ENCODE assay signal across 11 mouse cellular contexts in genomic region chr3:122517726-122518125, GRCm38 (mm10).
DNase-seq lines count a peak whose midpoint lies in the region; ATAC-seq and TF ChIP-seq lines count a peak whose summit lies in the region.
"Had no signal": no experiment of that assay in that cellular context is flagged by ENCODE, and none has a peak within 500 bp of the region (broad histone marks: within the 10 kb centered on the region; RNA-seq: fewer than 3 reads in every experiment).

No protein-coding gene starts in this region.

- H3K9ac ChIP-seq in limb, embryonic 15.5 days: no peak overlapping the region

- no peak for TF ChIP-seq POLR2A in brain, embryonic 14.5 days (IDR thresholded peaks at IDR 0.05; ENCODE audit: borderline replicate concordance, extremely low read depth, insufficient read depth, insufficient read length, poor library complexity, severe bottlenecking)

- H3K4me1 ChIP-seq in limb, embryonic 15.5 days: peaks cover 49% of the 10 kb centered on the region

- peak; percentile 59 for DNase-seq in 416B (ENCODE audit: low read depth)
- DNase-seq in brain, embryonic 14.5 days (ENCODE audit: low read depth): peak; percentile 25
- DNase-seq in frontal cortex, postnatal 14 days (ENCODE audit: low spot score in 2 of 2): no peak
- no peak for DNase-seq in urinary bladder, postnatal 36 days (ENCODE audit: low spot score in 2 of 2)
- DNase-seq in testis, postnatal 14 days (ENCODE audit: low spot score): no peak
- DNase-seq: heart, adult 2 months; kidney, postnatal 4 days; thymus, adult 18-20 months had no signal

- peak overlapping the region; percentile 65 for H3K27ac ChIP-seq in limb, embryonic 15.5 days
- H3K27ac ChIP-seq: heart, adult 2 months had no signal

- 21% methylated on average over 4 of the region's 4 CpGs for WGBS in limb, embryonic 15.5 days

- ATAC-seq in hematopoietic stem cell, adult 5-6 weeks (replicated peaks in 1 of 2; ENCODE audit: insufficient read depth in 1 of 2, low FRiP score in 2 of 2, low TSS enrichment in 1 of 2, low read depth in 1 of 2, poor library complexity in 2 of 2, severe bottlenecking in 2 of 2): peak; percentile 42 to 50
- ATAC-seq in limb, embryonic 15.5 days (ENCODE audit: insufficient number of reproducible peaks, low FRiP score, low TSS enrichment, low read depth): no peak

- H3K9me3 ChIP-seq in limb, embryonic 15.5 days: no peaks in the 10 kb centered on the region

- no peak overlapping the region for H3K4me2 ChIP-seq in limb, embryonic 15.5 days

- H3K4me3 ChIP-seq in limb, embryonic 15.5 days: no peak overlapping the region
- H3K4me3 ChIP-seq: erythroblast, embryonic 14.5 days; heart, adult 2 months had no signal

- 0 out of 2 replicates have a peak, but pooled peaks cover 3% of the 10 kb centered on the region for H3K36me3 ChIP-seq in limb, embryonic 15.5 days

- peaks cover 6% of the 10 kb centered on the region for H3K27me3 ChIP-seq in limb, embryonic 15.5 days

- TF ChIP-seq CTCF in brain, embryonic 14.5 days (IDR thresholded peaks at IDR 0.05; ENCODE audit: borderline replicate concordance, extremely low read depth, insufficient read depth, insufficient read length): no peak

Comparison
In these comparisons a context has a peak if more than half of its experiments do, and no peak if none do; other contexts are left out.
1. DNase-seq: peak in 416B (single experiment) and brain, embryonic 14.5 days (single experiment); none in frontal cortex, postnatal 14 days (0 of 2), urinary bladder, postnatal 36 days (0 of 2) and testis, postnatal 14 days (single experiment).